Mouse (Mus musculus) ES-Bruce4 (cell line): ENCODE data around the gene Cldn24.

Experiments
- CTCF ChIP-seq: IDR thresholded peaks from one replicate; pipeline ENCODE4 v1.8.1; 2011; ENCODE audit warnings: low read depth, low read length
- EP300 ChIP-seq: IDR thresholded peaks from 2 replicates; pipeline ENCODE4 v1.6.1; 2011; ENCODE audit warnings: low read depth, low read length; ENCODE audit not compliant: insufficient read depth
- POLR2A ChIP-seq: IDR thresholded peaks from one replicate; pipeline ENCODE4 v1.8.1; 2011; ENCODE audit warnings: low read length; ENCODE audit not compliant: insufficient read depth

DNA sequence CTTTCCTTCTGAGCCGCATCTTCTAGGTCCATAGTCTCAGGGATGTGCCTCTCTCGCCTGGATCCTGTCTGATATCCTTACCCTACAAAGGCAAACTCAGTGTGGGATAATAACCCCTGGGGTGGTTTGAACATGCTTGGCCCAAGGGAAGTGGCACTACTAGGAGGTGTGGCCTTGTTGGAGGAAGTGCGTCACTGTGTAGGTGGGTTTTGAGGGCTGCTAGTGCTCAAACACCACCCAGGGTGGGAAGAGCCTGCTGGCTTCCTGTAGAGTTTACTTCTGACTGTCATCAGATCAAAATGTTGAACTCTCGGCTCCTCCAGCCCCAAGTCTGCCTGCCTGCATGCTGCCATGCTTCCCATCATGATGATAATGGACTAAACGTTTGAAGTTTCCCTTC is 49.0 kb upstream of the Cldn24 start:
- TF ChIP-seq CTCF (no peak), POLR2A (no peak), EP300 (no peak)
